In the genomic region with DNA sequence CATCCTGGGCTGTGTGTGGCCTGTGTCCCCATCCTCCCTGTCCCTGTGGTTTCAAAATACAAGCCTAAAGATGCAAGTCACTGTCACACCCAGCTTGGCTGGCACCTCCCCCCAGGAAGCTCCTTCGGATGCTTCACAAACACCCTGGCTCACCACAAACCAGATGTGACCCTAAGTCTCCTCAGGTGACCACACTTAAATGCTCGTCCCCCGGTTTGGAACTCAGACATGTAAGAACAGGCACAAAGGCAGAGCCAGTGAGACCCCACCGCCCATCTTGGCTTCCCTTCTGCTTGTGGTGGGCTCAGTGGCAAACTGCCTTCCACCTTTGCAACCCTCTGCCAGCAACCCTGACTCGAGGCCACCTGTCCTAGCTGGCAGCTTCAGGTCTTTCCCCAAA, we compare ENCODE assay signal across 15 mouse cellular contexts. TPM values are rescaled to one million over a fixed set of nuclear protein-coding genes. Genes with fewer than 3 reads are reported as not detected.
DNase-seq lines count a peak whose midpoint lies in the region; ATAC-seq and TF ChIP-seq lines count a peak whose summit lies in the region.
"Had no signal": no experiment of that assay in that cellular context is flagged by ENCODE, and none has a peak within 500 bp of the region (broad histone marks: within the 10 kb centered on the region; RNA-seq: fewer than 3 reads in every experiment).

No protein-coding gene starts in this region.

- no peak overlapping the region for H3K9ac ChIP-seq in heart, embryonic 12.5 days
- no peak overlapping the region for H3K9ac ChIP-seq in CH12.LX (ENCODE audit: insufficient read depth, low read depth)
- H3K9ac ChIP-seq in kidney, embryonic 16.5 days (replicated peaks; ENCODE audit: low read length) = no peak overlapping the region
- H3K9ac ChIP-seq: embryonic facial prominence, embryonic 15.5 days; forebrain, postnatal 0 days; limb, embryonic 13.5 days had no signal

- H3K4me2 ChIP-seq in heart, embryonic 12.5 days = no peak overlapping the region
- no peak overlapping the region for H3K4me2 ChIP-seq in CH12.LX (ENCODE audit: insufficient read depth, low read depth, poor library complexity, severe bottlenecking)
- no peak overlapping the region for H3K4me2 ChIP-seq in kidney, embryonic 16.5 days (replicated peaks; ENCODE audit: low read depth, low read length)
- H3K4me2 ChIP-seq: embryonic facial prominence, embryonic 15.5 days; limb, embryonic 13.5 days had no signal

- dilution Hi-C loops in CH12.LX (cut with MboI; ENCODE audit: extremely low pct_ligation_motif_present, extremely low pct_unique_long_range_greater_than_20kb, low sequenced_read_pairs) = no loop called here

- peaks cover 17% of the 10 kb centered on the region for H3K4me1 ChIP-seq in heart, embryonic 12.5 days (replicated peaks)
- H3K4me1 ChIP-seq in CH12.LX (ENCODE audit: control insufficient read depth in 1 of 2, insufficient read depth in 2 of 2) = peaks cover 44 to 57% of the 10 kb centered on the region in 2 experiments
- H3K4me1 ChIP-seq in kidney, embryonic 16.5 days (ENCODE audit: insufficient read depth, low read length) = no peaks in the 10 kb centered on the region

- TF ChIP-seq RAD21 in CH12.LX (IDR thresholded peaks at IDR 0.05; ENCODE audit: low read depth, low read length) = no peak

- 69% methylated on average over 5 of the region's 5 CpGs for WGBS in heart, embryonic 12.5 days
- 77% methylated on average over 5 of the region's 5 CpGs for WGBS in kidney, embryonic 16.5 days

- no peak for DNase-seq in heart, postnatal 4 days
- DNase-seq in CH12.LX (ENCODE audit: extremely low read depth) (peak; percentile 73), liver (peak; percentile 86)
- no peak for DNase-seq in right cerebral cortex, adult 18-20 months
- no peak for DNase-seq in urinary bladder, adult 18-20 months (ENCODE audit: low spot score in 2 of 2)
- DNase-seq: forebrain, postnatal 0 days; heart, postnatal 14 days; kidney, postnatal 4 days; lung, postnatal 36 days had no signal

- in situ Hi-C loops in CH12.LX (cut with MboI; ENCODE audit: low pct_ligation_motif_present, low pct_unique_long_range_greater_than_20kb, low sequenced_read_pairs) = no loop called here

- H3K27me3 ChIP-seq in heart, embryonic 12.5 days (replicated peaks) = no peaks in the 10 kb centered on the region
- no peaks in the 10 kb centered on the region for H3K27me3 ChIP-seq in CH12.LX (replicated peaks)
- H3K27me3 ChIP-seq in kidney, embryonic 16.5 days (ENCODE audit: insufficient read depth, low read length) = no peaks in the 10 kb centered on the region
- H3K27me3 ChIP-seq: embryonic facial prominence, embryonic 15.5 days; limb, embryonic 13.5 days; Patski had no signal

- no peaks in the 10 kb centered on the region for H3K9me3 ChIP-seq in heart, embryonic 12.5 days (replicated peaks)
- no peaks in the 10 kb centered on the region for H3K9me3 ChIP-seq in CH12.LX (replicated peaks; ENCODE audit: low read length)
- H3K9me3 ChIP-seq in kidney, embryonic 16.5 days (ENCODE audit: low read length) = no peaks in the 10 kb centered on the region
- H3K9me3 ChIP-seq: embryonic facial prominence, embryonic 15.5 days; limb, embryonic 13.5 days had no signal

- TF ChIP-seq CTCF in CH12.LX (conservative IDR thresholded peaks at IDR 0.05 in 1 of 2, IDR thresholded peaks at IDR 0.05 in 1 of 2; ENCODE audit: low read depth in 2 of 2, low read length in 2 of 2) = no peak

- H3K36me3 ChIP-seq in heart, embryonic 12.5 days = peaks cover 44% of the 10 kb centered on the region
- H3K36me3 ChIP-seq in CH12.LX (replicated peaks in 1 of 2; ENCODE audit: control insufficient read depth in 1 of 2, insufficient read depth in 1 of 2, low read length in 1 of 2) = peaks cover 33 to 56% of the 10 kb centered on the region in 2 experiments
- H3K36me3 ChIP-seq in kidney, embryonic 16.5 days (ENCODE audit: insufficient read depth, low read length) = peaks cover 33% of the 10 kb centered on the region

- no peaks in the 10 kb centered on the region for H3K79me2 ChIP-seq in CH12.LX (replicated peaks; ENCODE audit: control insufficient read depth, extremely low read depth, insufficient read depth, poor library complexity, severe bottlenecking)

- 0 out of 2 replicates have a peak, but pooled peaks have one; percentile 18 for TF ChIP-seq EP300 in CH12.LX (IDR thresholded peaks at IDR 0.05; ENCODE audit: low read length)

- TF ChIP-seq POLR2A in CH12.LX (IDR thresholded peaks at IDR 0.05; ENCODE audit: low read depth, low read length) = no peak

- no peak overlapping the region for H3K4me3 ChIP-seq in heart, embryonic 12.5 days
- no peak overlapping the region for H3K4me3 ChIP-seq in CH12.LX (replicated peaks in 1 of 3; ENCODE audit: low read depth in 2 of 3, low read length in 2 of 3, poor library complexity in 1 of 3)
- H3K4me3 ChIP-seq in kidney, embryonic 16.5 days (ENCODE audit: low read length) = no peak overlapping the region
- H3K4me3 ChIP-seq: embryonic facial prominence, embryonic 15.5 days; limb, embryonic 13.5 days had no signal

- ATAC-seq in heart, embryonic 12.5 days (ENCODE audit: insufficient number of reproducible peaks, low FRiP score) = peak; percentile 72
- peak; percentile 5; the same call in 1 of the 2 replicates for ATAC-seq in megakaryocyte-erythroid progenitor cell, adult 5-6 weeks (replicated peaks; ENCODE audit: low FRiP score, low TSS enrichment, poor library complexity, severe bottlenecking)
- ATAC-seq in kidney, embryonic 16.5 days (ENCODE audit: low FRiP score, low TSS enrichment) = no peak
- ATAC-seq: forebrain, postnatal 0 days; Patski had no signal

- peak overlapping the region; percentile 13; the same call in 1 of the 2 replicates for H3K27ac ChIP-seq in heart, embryonic 12.5 days (ENCODE audit: poor library complexity, severe bottlenecking)
- peak overlapping the region; percentile 58 for H3K27ac ChIP-seq in CH12.LX (ENCODE audit: insufficient read depth, low read depth)
- no peak overlapping the region for H3K27ac ChIP-seq in kidney, embryonic 16.5 days (ENCODE audit: low read length)
- H3K27ac ChIP-seq: embryonic facial prominence, embryonic 15.5 days; limb, embryonic 13.5 days had no signal

TF ChIP-seq in CH12.LX, 34 proteins besides CTCF, POLR2A, EP300 and RAD21:
- TF ChIP-seq BHLHE40 (IDR thresholded peaks at IDR 0.05; ENCODE audit: low read depth, low read length) (peak; percentile 79), ELF1 (IDR thresholded peaks at IDR 0.05; ENCODE audit: low read depth, low read length) (no peak), CHD2 (IDR thresholded peaks at IDR 0.05; ENCODE audit: low read length) (0 out of 2 replicates have a peak, but pooled peaks have one; percentile 26), KAT2A (IDR thresholded peaks at IDR 0.05; ENCODE audit: insufficient replicate concordance, low read length) (no peak), TBP (conservative IDR thresholded peaks at IDR 0.05; ENCODE audit: low read depth, low read length) (no peak), HCFC1 (IDR thresholded peaks at IDR 0.05; ENCODE audit: low read depth, low read length) (no peak), NELFE (IDR thresholded peaks at IDR 0.05; ENCODE audit: low read depth, low read length) (no peak), ETS1 (conservative IDR thresholded peaks at IDR 0.05; ENCODE audit: low read depth, low read length) (peak; percentile 55), UBTF (IDR thresholded peaks at IDR 0.05; ENCODE audit: low read depth, low read length) (no peak)

RNA-seq across cellular contexts. Expression of gene Abtb1, which starts 6.7 kb away (rescaled TPM):
- polyA plus RNA-seq in heart, embryonic 12.5 days (2016; fragmentation: Nextera tagmentation; extraction: Ambion mirVana) = 22.0 and 24.2 TPM in 2 replicates
- 10 to 100 TPM; 14.8 to 19.6 TPM for total RNA-seq in heart, postnatal 4 days (2021)
- total RNA-seq in CH12.LX (2012; rRNA removed) (11.2 and 18.4 TPM in 2 replicates), CH12.LX (2014; rRNA removed) (13.0 and 14.9 TPM in 2 replicates)
- polyA plus RNA-seq in CH12.LX (2012; ENCODE audit: insufficient read length, low read depth) = 17.8 and 20.8 TPM in 2 replicates
- total RNA-seq in megakaryocyte-erythroid progenitor cell, adult 5-6 weeks (2014; fragmentation: Nextera tagmentation) = 16.9 and 47.2 TPM in 2 replicates
- total RNA-seq in megakaryocyte-erythroid progenitor cell, adult 5-6 weeks (2017) = 30.6 and 44.0 TPM in 2 replicates
- polyA plus RNA-seq in kidney, embryonic 16.5 days (2015; fragmentation: Nextera tagmentation; extraction: Ambion mirVana) = 43.9 and 44.6 TPM in 2 replicates

RNA-seq across cellular contexts. Expression of gene Podxl2, which starts 39.8 kb away (rescaled TPM):
- polyA plus RNA-seq in heart, embryonic 12.5 days (2016; fragmentation: Nextera tagmentation; extraction: Ambion mirVana) = 44.0 and 50.8 TPM in 2 replicates
- total RNA-seq in heart, postnatal 4 days (2021) = 10 to 100 TPM; 61.1 to 65.1 TPM
- total RNA-seq in CH12.LX (2012; rRNA removed) (0.34 and 0.81 TPM in 2 replicates), CH12.LX (2014; rRNA removed) (0.57 and 0.93 TPM in 2 replicates)
- polyA plus RNA-seq in CH12.LX (2012; ENCODE audit: insufficient read length, low read depth) = 0.79 TPM in 1 of 2 replicates, not detected in the other
- 6.6 TPM in 1 of 2 replicates, not detected in the other for total RNA-seq in megakaryocyte-erythroid progenitor cell, adult 5-6 weeks (2014; fragmentation: Nextera tagmentation)
- not detected in 2 replicates for total RNA-seq in megakaryocyte-erythroid progenitor cell, adult 5-6 weeks (2017)
- 43.0 and 48.9 TPM in 2 replicates for polyA plus RNA-seq in kidney, embryonic 16.5 days (2015; fragmentation: Nextera tagmentation; extraction: Ambion mirVana)

Comparison
In these comparisons a context has a peak if more than half of its experiments do, and no peak if none do; other contexts are left out.
1. DNase-seq: peak in CH12.LX (single experiment) and liver (single experiment); none in heart, postnatal 4 days (single experiment), right cerebral cortex, adult 18-20 months (single experiment) and urinary bladder, adult 18-20 months (0 of 2).
2. RNA of gene Podxl2, which starts 39.8 kb away (total RNA-seq): 61.1 to 65.1 TPM in heart, postnatal 4 days; 6.6 TPM in megakaryocyte-erythroid progenitor cell, adult 5-6 weeks and 0.34 to 0.93 TPM in CH12.LX; every median in the first group is over 4 times any median in the second.